Mouse (Mus musculus) liver, embryonic 16.5 days (tissue): ENCODE measurements around the gene Zfp160. TPM values are rescaled to one million over a fixed set of nuclear protein-coding genes. Genes with fewer than 3 reads are reported as not detected.
"Not testable (repeated sequence)": the region's sequence is repeated elsewhere in the genome, so short reads cannot be mapped to it uniquely, and the experiment has no call there.

Experiments
- ATAC-seq: fragments of 200-750 bp; cut with Nextera tagmentation; 2 replicates; pipeline ENCODE4 v1.8.0; 2017; ENCODE audit warnings: low read depth, mild to moderate bottlenecking, moderate number of reproducible peaks, moderate library complexity
- H3K27ac ChIP-seq: fragments of 300-500 bp; sonication (generic); 2 replicates; pipeline ENCODE4 v1.5.1; 2014; ENCODE audit warnings: mild to moderate bottlenecking, low read length
- H3K27me3 ChIP-seq: fragments of 300-500 bp; sonication (generic); 2 replicates; pipeline ENCODE4 v1.6.1; 2014; ENCODE audit warnings: low read depth, low read length, mixed read lengths; ENCODE audit not compliant: control insufficient read depth, insufficient read depth
- H3K36me3 ChIP-seq: fragments of 300-500 bp; sonication (generic); 2 replicates; pipeline ENCODE4 v1.6.1; 2014; ENCODE audit warnings: mild to moderate bottlenecking; ENCODE audit not compliant: control insufficient read depth, insufficient read depth
- H3K4me1 ChIP-seq: fragments of 300-500 bp; sonication (generic); 2 replicates; pipeline ENCODE4 v1.6.1; 2014; ENCODE audit warnings: low read depth, low read length, mixed read lengths; ENCODE audit not compliant: control insufficient read depth
- H3K4me2 ChIP-seq: fragments of 300-500 bp; sonication (generic); 2 replicates; pipeline ENCODE4 v1.6.1; 2014; ENCODE audit warnings: low read depth, low read length, mixed read lengths
- H3K4me3 ChIP-seq: fragments of 300-500 bp; sonication (generic); 2 replicates; pipeline ENCODE4 v1.5.1; 2014; ENCODE audit warnings: low read depth, mild to moderate bottlenecking, low read length
- H3K9ac ChIP-seq: fragments of 300-500 bp; sonication (generic); 2 replicates; pipeline ENCODE4 v1.6.1; 2014; ENCODE audit warnings: low read depth, low read length
- H3K9me3 ChIP-seq: fragments of 300-500 bp; sonication (generic); replicated peaks from 2 replicates; pipeline ENCODE4 v1.6.1; 2016; ENCODE audit warnings: low read length; ENCODE audit not compliant: control insufficient read depth
- WGBS: fragments of 180-500 bp; shearing (Covaris S2); extraction: QIAGEN DNeasy Blood & Tissue Kit; methylation state at CpG from one replicate; pipeline ENCODE4 v1.1.7; 2014; ENCODE audit not compliant: insufficient replicate concordance; 5-methylcytosine and 5-hydroxymethylcytosine counted together
- polyA plus RNA-seq: library from polyadenylated mRNA; unstranded; fragments of >200 nt; fragmentation: Nextera tagmentation; extraction: Ambion mirVana; gene quantifications from 2 replicates; pipeline ENCODE4 v1.2.1, GENCODE M21; 2015

Gene Zfp160
- polyA plus RNA-seq, 1 experiment from 2014 or later = 3.4 TPM

GRCm38 (mm10) chr17:21050901-21051300, 42.2 kb downstream of the Zfp160 start:
- Histone ChIP-seq H3K4me3 (no peak overlapping the region), H3K9ac (no peak overlapping the region), H3K9me3 (no peaks in the 10 kb centered on the region), H3K4me1 (no peaks in the 10 kb centered on the region), H3K4me2 (no peak overlapping the region), H3K27me3 (no peaks in the 10 kb centered on the region), H3K36me3 (no peaks in the 10 kb centered on the region), H3K27ac (no peak overlapping the region)
- WGBS = 50% methylated on average over 1 of the region's 1 CpGs
- no peak for ATAC-seq

GRCm38 (mm10) chr17:21051341-21051740, 42.6 kb downstream of the Zfp160 start:
- not testable (repeated sequence) for H3K4me1 ChIP-seq, ATAC-seq, H3K4me2 ChIP-seq, H3K27me3 ChIP-seq, H3K4me3 ChIP-seq, H3K27ac ChIP-seq, H3K9ac ChIP-seq, H3K36me3 ChIP-seq, H3K9me3 ChIP-seq
- no CpG with 5 or more reads among the region's 3 CpGs for whole genome bisulfite sequencing

GRCm38 (mm10) chr17:21051919-21052318, 43.2 kb downstream of the Zfp160 start:
- not testable (repeated sequence) for H3K4me1 ChIP-seq, H3K9me3 ChIP-seq, H3K27ac ChIP-seq, H3K9ac ChIP-seq, H3K4me2 ChIP-seq, ATAC-seq, H3K27me3 ChIP-seq, H3K36me3 ChIP-seq, H3K4me3 ChIP-seq
- 56% methylated on average over 3 of the region's 3 CpGs for WGBS

DNA sequence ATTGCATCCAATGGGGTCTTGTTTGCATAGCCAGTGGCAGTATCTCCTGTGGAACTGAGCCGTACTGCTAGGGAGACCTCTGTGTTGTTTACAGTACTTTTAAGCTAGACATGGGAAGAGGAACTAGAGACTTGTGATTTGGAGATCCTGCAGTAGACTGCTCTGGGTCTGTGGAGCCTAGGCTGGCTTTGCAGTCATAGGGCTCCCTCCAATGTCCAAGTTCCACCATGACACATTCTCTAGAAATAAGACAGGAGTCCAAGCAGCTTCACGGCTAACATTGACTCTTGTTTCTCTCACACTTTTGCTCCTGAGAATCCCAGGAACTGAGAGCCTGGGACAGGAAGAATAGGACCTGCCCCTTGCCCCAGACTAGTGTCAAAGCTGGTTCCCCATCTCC, 44.6 kb downstream of the Zfp160 start:
- no peaks in the 10 kb centered on the region for H3K4me1 ChIP-seq
- no peak overlapping the region for H3K9ac ChIP-seq
- H3K27me3 ChIP-seq = no peaks in the 10 kb centered on the region
- ATAC-seq = no peak
- H3K9me3 ChIP-seq = no peaks in the 10 kb centered on the region
- no peaks in the 10 kb centered on the region for H3K36me3 ChIP-seq
- WGBS = 71% methylated on average over 2 of the region's 2 CpGs
- H3K27ac ChIP-seq = no peak overlapping the region
- H3K4me3 ChIP-seq = no peak overlapping the region
- no peak overlapping the region for H3K4me2 ChIP-seq

DNA sequence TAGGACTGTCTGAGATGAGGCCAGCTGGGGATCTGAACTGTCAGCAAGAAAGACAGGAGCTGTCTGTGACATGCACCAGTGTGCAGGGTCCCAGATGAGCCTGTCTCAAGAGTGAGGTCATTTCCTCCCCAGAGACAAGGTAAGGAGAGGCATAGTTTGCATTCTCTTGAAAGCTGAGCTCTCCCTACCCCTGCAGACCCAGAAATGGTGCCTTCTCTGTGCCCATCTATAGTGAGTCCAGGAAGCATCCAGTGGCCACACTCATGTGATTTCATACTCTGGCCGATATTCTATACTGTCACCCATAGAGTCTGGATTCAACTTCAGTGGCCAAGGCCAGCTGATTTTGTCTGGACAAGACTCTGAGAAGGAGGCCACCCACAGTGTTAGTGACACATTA, 46.4 kb downstream of the Zfp160 start:
- not testable (repeated sequence) for ATAC-seq, H3K27me3 ChIP-seq
- 59% methylated on average over 1 of the region's 1 CpGs for WGBS

DNA sequence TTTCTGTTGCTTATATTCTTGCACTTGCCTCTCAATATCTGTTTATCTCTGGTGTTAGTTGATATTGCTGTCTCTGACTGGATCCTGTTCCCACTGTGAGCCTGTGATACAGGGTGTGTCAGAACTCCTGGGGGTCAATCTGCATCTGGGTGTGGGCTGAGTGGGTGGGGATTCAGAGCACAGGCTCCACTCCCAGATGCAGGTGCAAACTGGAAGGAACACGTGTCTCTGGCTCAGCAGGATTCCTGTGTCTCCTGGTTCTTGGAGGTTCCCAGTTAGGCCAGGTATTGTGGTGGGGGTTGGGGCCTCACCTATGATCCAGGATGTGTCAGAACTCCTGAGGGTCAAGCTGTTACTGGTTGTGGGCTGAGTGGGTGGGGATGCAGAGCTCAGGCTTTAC, 56.8 kb downstream of the Zfp160 start:
- Histone ChIP-seq H3K4me2 (no peak overlapping the region), H3K9ac (no peak overlapping the region), H3K9me3 (no peaks in the 10 kb centered on the region), H3K4me1 (no peaks in the 10 kb centered on the region), H3K4me3 (no peak overlapping the region), H3K36me3 (no peaks in the 10 kb centered on the region), H3K27ac (no peak overlapping the region), H3K27me3 (no peaks in the 10 kb centered on the region)
- 35% methylated on average over 1 of the region's 1 CpGs for WGBS
- ATAC-seq = no peak

More for the DNA sequence above, 46.4 kb downstream of the Zfp160 start:
- H3K36me3 ChIP-seq, H3K4me1 ChIP-seq, H3K9ac ChIP-seq, H3K4me2 ChIP-seq, H3K4me3 ChIP-seq, H3K9me3 ChIP-seq, H3K27ac ChIP-seq: not testable (repeated sequence)

DNA sequence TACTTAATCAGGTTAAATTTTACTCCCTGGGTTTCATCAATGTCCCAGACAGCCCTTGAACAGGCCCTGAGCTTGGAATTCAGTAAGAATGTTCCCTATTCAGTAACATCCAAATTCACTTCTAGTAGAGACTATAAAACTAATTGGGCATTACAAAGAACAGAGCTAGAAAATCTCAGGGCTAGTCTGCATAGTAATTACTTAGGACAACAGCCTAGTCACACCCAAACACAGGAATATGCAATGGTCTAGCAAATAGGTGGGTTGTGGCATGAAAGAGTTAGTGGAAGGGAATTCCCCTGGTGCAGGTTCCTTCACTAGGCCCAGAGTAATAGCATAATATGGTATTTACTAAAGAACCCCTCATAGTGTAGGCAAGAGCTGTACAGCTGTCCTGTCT, 58.3 kb downstream of the Zfp160 start:
- Histone ChIP-seq H3K27ac (no peak overlapping the region), H3K9me3 (no peaks in the 10 kb centered on the region), H3K27me3 (no peaks in the 10 kb centered on the region), H3K9ac (no peak overlapping the region), H3K4me2 (no peak overlapping the region), H3K36me3 (no peaks in the 10 kb centered on the region), H3K4me3 (no peak overlapping the region), H3K4me1 (no peaks in the 10 kb centered on the region)
- no peak for ATAC-seq

- not testable (repeated sequence) for H3K4me2 ChIP-seq, H3K9me3 ChIP-seq, H3K36me3 ChIP-seq, ATAC-seq, H3K27me3 ChIP-seq, H3K4me3 ChIP-seq, H3K27ac ChIP-seq, H3K4me1 ChIP-seq, H3K9ac ChIP-seq
- WGBS = no CpG with 5 or more reads among the region's 3 CpGs
Measured at GRCm38 (mm10) chr17:21069443-21069842, 60.7 kb downstream of the Zfp160 start.

GRCm38 (mm10) chr17:21070971-21071370, 62.3 kb downstream of the Zfp160 start:
- H3K27ac ChIP-seq, H3K9ac ChIP-seq, H3K4me3 ChIP-seq, H3K36me3 ChIP-seq, H3K4me1 ChIP-seq, ATAC-seq, H3K9me3 ChIP-seq, H3K27me3 ChIP-seq, H3K4me2 ChIP-seq: not testable (repeated sequence)
- WGBS = 45% methylated on average over 2 of the region's 2 CpGs
